Mouse (Mus musculus) MEL (cell line): ENCODE results near the gene Gdf11. TPM values are rescaled to one million over a fixed set of nuclear protein-coding genes. Genes with fewer than 3 reads are reported as not detected.

Experiments used
- DNase-seq: peaks from one replicate; pipeline ENCODE4 v3.0.0; 2011; ENCODE audit warnings: low read depth, low spot score
- H3K27ac ChIP-seq: 2 replicates; pipeline ENCODE4 v1.5.1; 2012; ENCODE audit warnings: low read depth, mild to moderate bottlenecking, control low read depth, low read length, moderate library complexity; ENCODE audit not compliant: control insufficient read depth
- H3K27me3 ChIP-seq, 2 experiments: fragments of 150-350 bp in 1 of 2; sonication (generic) in 1 of 2; 2 replicates each; pipeline ENCODE4 v1.6.1; 2012; ENCODE audit warnings: low read length in 2 of 2, mild to moderate bottlenecking in 2 of 2, improper control_type of control experiment in 1 of 2, moderate library complexity in 1 of 2; ENCODE audit not compliant: insufficient read depth in 2 of 2, control insufficient read depth in 1 of 2
- H3K36me3 ChIP-seq, 2 experiments: 2 replicates each; pipeline ENCODE4 v1.6.1; 2012 to 2014; ENCODE audit warnings: low read length in 2 of 2, improper control_type of control experiment in 1 of 2, inconsistent platforms in 1 of 2, mild to moderate bottlenecking in 1 of 2; ENCODE audit not compliant: insufficient read depth in 2 of 2, control insufficient read depth in 1 of 2
- H3K4me1 ChIP-seq, 2 experiments: fragments of 150-350 bp in 1 of 2; sonication (generic) in 1 of 2; 2 replicates each; pipeline ENCODE4 v1.6.1; 2012; ENCODE audit warnings: low read length in 2 of 2, improper control_type of control experiment in 1 of 2, mild to moderate bottlenecking in 1 of 2; ENCODE audit not compliant: insufficient read depth in 2 of 2, control insufficient read depth in 1 of 2
- H3K4me3 ChIP-seq, 2 experiments: fragments of 150-350 bp in 1 of 2; sonication (generic) in 1 of 2; 2 replicates each; pipeline ENCODE4 v1.5.1; 2012; ENCODE audit warnings: low read depth in 2 of 2, low read length in 2 of 2, mild to moderate bottlenecking in 2 of 2, moderate library complexity in 2 of 2, control low read depth in 1 of 2, improper control_type of control experiment in 1 of 2; ENCODE audit not compliant: control insufficient read depth in 1 of 2, insufficient read depth in 1 of 2
- H3K79me2 ChIP-seq: 2 replicates; pipeline ENCODE4 v1.6.1; 2012; ENCODE audit warnings: mild to moderate bottlenecking, low read length, moderate library complexity; ENCODE audit not compliant: control insufficient read depth, poor library complexity, insufficient read depth
- H3K9ac ChIP-seq: 2 replicates; pipeline ENCODE4 v1.6.1; 2012; ENCODE audit warnings: low read depth, mild to moderate bottlenecking, control low read depth, low read length, moderate library complexity; ENCODE audit not compliant: control insufficient read depth, poor library complexity, severe bottlenecking
- H3K9me3 ChIP-seq: fragments of 150-350 bp; sonication (generic); replicated peaks from 2 replicates; pipeline ENCODE4 v1.6.1; 2012; ENCODE audit warnings: mild to moderate bottlenecking, low read length, improper control_type of control experiment, moderate library complexity; ENCODE audit not compliant: insufficient read depth
- CHD1 ChIP-seq: IDR thresholded peaks from 2 replicates; pipeline ENCODE4 v1.6.1; 2012; ENCODE audit warnings: low read depth, mild to moderate bottlenecking, inconsistent platforms, low read length, improper control_type of control experiment
- CHD2 ChIP-seq: IDR thresholded peaks from 2 replicates; pipeline ENCODE4 v1.6.1; 2011; ENCODE audit warnings: low read length, improper control_type of control experiment
- CTCF ChIP-seq, 3 experiments: IDR thresholded peaks in 2 of 3; conservative IDR thresholded peaks in 1 of 3; 2 replicates each; pipeline ENCODE4 v1.5.1; 2011 to 2012; ENCODE audit warnings: low read length in 3 of 3, low read depth in 2 of 3, mild to moderate bottlenecking in 2 of 3, improper control_type of control experiment in 1 of 3, inconsistent platforms in 1 of 3, mixed read lengths in 1 of 3, moderate library complexity in 1 of 3; ENCODE audit not compliant: control insufficient read depth in 1 of 3, insufficient read depth in 1 of 3, poor library complexity in 1 of 3, severe bottlenecking in 1 of 3
- E2F4 ChIP-seq: IDR thresholded peaks from 2 replicates; pipeline ENCODE4 v1.6.1; 2011; ENCODE audit warnings: low read depth, low read length, improper control_type of control experiment, borderline replicate concordance
- ELF1 ChIP-seq: IDR thresholded peaks from 2 replicates; pipeline ENCODE4 v1.6.1; 2014; ENCODE audit warnings: low read depth, mild to moderate bottlenecking, inconsistent platforms, low read length, improper control_type of control experiment, moderate library complexity
- HCFC1 ChIP-seq: IDR thresholded peaks from 2 replicates; pipeline ENCODE4 v1.6.1; 2012; ENCODE audit warnings: low read depth, mild to moderate bottlenecking, inconsistent platforms, low read length, improper control_type of control experiment, moderate library complexity
- JUND ChIP-seq: IDR thresholded peaks from 2 replicates; pipeline ENCODE4 v1.6.1; 2011; ENCODE audit warnings: low read depth, mild to moderate bottlenecking, improper control_type of control experiment, low read length
- KAT2A ChIP-seq: conservative IDR thresholded peaks from 2 replicates; pipeline ENCODE4 v1.6.1; 2012; ENCODE audit warnings: low read depth, low read length, improper control_type of control experiment, inconsistent platforms
- MAFK ChIP-seq: IDR thresholded peaks from 2 replicates; pipeline ENCODE4 v1.6.1; 2011; ENCODE audit warnings: low read depth, mild to moderate bottlenecking, low read length, improper control_type of control experiment, borderline replicate concordance
- MAX ChIP-seq: IDR thresholded peaks from 2 replicates; pipeline ENCODE4 v1.6.1; 2011; ENCODE audit warnings: low read length, improper control_type of control experiment
- MAZ ChIP-seq: IDR thresholded peaks from 2 replicates; pipeline ENCODE4 v1.6.1; 2012; ENCODE audit warnings: low read depth, mild to moderate bottlenecking, inconsistent platforms, low read length, improper control_type of control experiment
- MEF2A ChIP-seq: IDR thresholded peaks from 2 replicates; pipeline ENCODE4 v1.6.1; 2014; ENCODE audit warnings: low read depth, mild to moderate bottlenecking, inconsistent platforms, low read length, improper control_type of control experiment; ENCODE audit not compliant: poor library complexity, insufficient replicate concordance, severe bottlenecking; ENCODE audit errors: extremely low read depth
- MXI1 ChIP-seq: IDR thresholded peaks from 2 replicates; pipeline ENCODE4 v1.6.1; 2011; ENCODE audit warnings: mild to moderate bottlenecking, low read depth, low read length, improper control_type of control experiment
- MYB ChIP-seq: IDR thresholded peaks from 2 replicates; pipeline ENCODE4 v1.6.1; 2011; ENCODE audit warnings: mild to moderate bottlenecking, low read depth, low read length, improper control_type of control experiment
- MYC ChIP-seq: IDR thresholded peaks from 2 replicates; pipeline ENCODE4 v1.6.1; 2011; ENCODE audit warnings: low read depth, mild to moderate bottlenecking, low read length, improper control_type of control experiment, moderate library complexity
- NELFE ChIP-seq: IDR thresholded peaks from 2 replicates; pipeline ENCODE4 v1.6.1; 2011; ENCODE audit warnings: low read depth, low read length, improper control_type of control experiment
- POLR2A ChIP-seq, 2 experiments: IDR thresholded peaks; 2 replicates each; pipeline ENCODE4 v1.6.1; 2011 to 2012; ENCODE audit warnings: low read length in 2 of 2, mild to moderate bottlenecking in 2 of 2, control low read depth in 1 of 2, improper control_type of control experiment in 1 of 2, low read depth in 1 of 2, moderate library complexity in 1 of 2; ENCODE audit not compliant: control insufficient read depth in 1 of 2, insufficient read depth in 1 of 2, poor library complexity in 1 of 2
- POLR2AphosphoS5 ChIP-seq: IDR thresholded peaks from 2 replicates; pipeline ENCODE4 v1.6.1; 2012; ENCODE audit warnings: low read depth, borderline replicate concordance, mild to moderate bottlenecking, inconsistent platforms, low read length, moderate library complexity, mixed read lengths
- RAD21 ChIP-seq: IDR thresholded peaks from 2 replicates; pipeline ENCODE4 v1.6.1; 2011; ENCODE audit warnings: mild to moderate bottlenecking, low read depth, low read length, improper control_type of control experiment
- SIN3A ChIP-seq: IDR thresholded peaks from 2 replicates; pipeline ENCODE4 v1.6.1; 2012; ENCODE audit warnings: low read length, improper control_type of control experiment, inconsistent platforms
- SMC3 ChIP-seq: IDR thresholded peaks from 2 replicates; pipeline ENCODE4 v1.6.1; 2011; ENCODE audit warnings: low read depth, low read length, improper control_type of control experiment
- TAL1 ChIP-seq: IDR thresholded peaks from 2 replicates; pipeline ENCODE4 v1.6.1; 2012; ENCODE audit warnings: mild to moderate bottlenecking, inconsistent platforms, low read length, moderate library complexity, mixed read lengths
- TBP ChIP-seq: IDR thresholded peaks from 2 replicates; pipeline ENCODE4 v1.8.0; 2011; ENCODE audit warnings: low read depth, low read length, improper control_type of control experiment
- TCF12 ChIP-seq: IDR thresholded peaks from 2 replicates; pipeline ENCODE4 v1.6.1; 2014; ENCODE audit warnings: low read depth, mild to moderate bottlenecking, inconsistent platforms, low read length, improper control_type of control experiment, moderate library complexity
- UBTF ChIP-seq: IDR thresholded peaks from 2 replicates; pipeline ENCODE4 v1.6.1; 2012; ENCODE audit warnings: low read depth, mild to moderate bottlenecking, inconsistent platforms, low read length, improper control_type of control experiment, moderate library complexity, borderline replicate concordance; ENCODE audit not compliant: insufficient read depth
- USF2 ChIP-seq, 2 experiments: IDR thresholded peaks; 2 replicates each; pipeline ENCODE4 v1.6.1; 2011 to 2012; ENCODE audit warnings: improper control_type of control experiment in 2 of 2, low read length in 2 of 2, borderline replicate concordance in 1 of 2, inconsistent platforms in 1 of 2, low read depth in 1 of 2, mild to moderate bottlenecking in 1 of 2; ENCODE audit not compliant: insufficient read depth in 1 of 2
- ZC3H11A ChIP-seq: IDR thresholded peaks from 2 replicates; pipeline ENCODE4 v1.6.1; 2012; ENCODE audit warnings: low read depth, mild to moderate bottlenecking, inconsistent platforms, low read length, improper control_type of control experiment
- ZNF384 ChIP-seq: IDR thresholded peaks from 2 replicates; pipeline ENCODE4 v1.6.1; 2012; ENCODE audit warnings: low read depth, mild to moderate bottlenecking, inconsistent platforms, low read length, improper control_type of control experiment
- polyA plus RNA-seq, 2 experiments: library from polyadenylated mRNA; stranded (reverse) in 1 of 2; unstranded in 1 of 2; fragments of >175 nt in 1 of 2; fragments of >200 nt in 1 of 2; gene quantifications; 2 replicates each; pipeline versions ENCODE4 v1.2.1 to v1.2.4; 2012; ENCODE audit warnings: low replicate concordance in 2 of 2, low read depth in 1 of 2; ENCODE audit not compliant: insufficient read length in 2 of 2, insufficient read depth in 1 of 2, missing spikeins in 1 of 2
- total RNA-seq: library from RNA; depleted of rRNA; stranded (reverse); fragments of 300-350 nt; gene quantifications from 2 replicates; pipeline ENCODE4 v1.2.3, GENCODE M21; 2012

Gdf11 gene
- total and polyA plus RNA-seq, 3 experiments = 2.3 to 2.8 TPM; not detected in 1

DNA sequence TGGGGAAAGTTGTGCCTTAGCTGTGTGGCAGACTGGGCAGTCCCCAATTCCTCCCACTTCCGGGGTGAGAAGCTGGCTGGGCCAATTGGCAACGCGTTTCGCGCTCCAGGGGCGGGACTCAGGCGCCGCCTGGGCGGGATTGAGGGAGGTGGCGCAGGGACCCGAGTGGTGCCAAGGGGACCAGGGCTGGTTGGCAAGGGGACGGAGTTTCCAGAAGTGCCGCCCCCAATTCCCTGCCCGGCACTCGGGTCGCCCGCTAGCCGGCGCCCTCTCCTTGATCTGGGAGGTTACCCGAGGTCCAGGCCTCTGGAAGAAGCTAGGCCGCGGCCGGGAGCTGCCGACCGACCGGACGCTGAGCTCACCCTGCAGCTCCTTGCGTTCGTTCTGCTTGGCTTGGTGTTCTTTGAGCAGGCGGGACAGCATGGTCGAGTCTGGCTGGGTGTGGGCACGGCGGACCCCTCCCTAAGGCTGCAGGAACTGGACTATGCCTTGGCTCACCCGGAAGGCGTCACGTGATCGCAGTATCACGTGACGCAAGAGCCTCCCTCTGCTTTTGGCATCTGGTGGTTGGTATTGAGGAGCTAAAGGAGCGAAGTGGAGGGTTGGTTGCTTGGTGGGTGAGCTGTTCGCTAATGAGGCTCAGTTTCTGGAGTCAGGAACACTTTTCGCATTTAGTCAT, 31.6 kb upstream of the Gdf11 start (continued):
- peak in 2 of 3 experiments; percentile 4 to 35; a peak in 2 of 6 replicates for TF ChIP-seq CTCF (IDR thresholded peaks at IDR 0.05 in 2 of 3, conservative IDR thresholded peaks at IDR 0.05 in 1 of 3; ENCODE audit: control insufficient read depth in 1 of 3, insufficient read depth in 1 of 3, low read depth in 2 of 3, low read length in 3 of 3, poor library complexity in 1 of 3, severe bottlenecking in 1 of 3)
- peak; percentile 56 for TF ChIP-seq NELFE
- peak; percentile 77 for TF ChIP-seq MXI1
- TF ChIP-seq POLR2AphosphoS5 = no peak
- peak; percentile 46 to 66; a peak in 2 of 4 replicates for TF ChIP-seq POLR2A (IDR thresholded peaks at IDR 0.05; ENCODE audit: control insufficient read depth in 1 of 2, insufficient read depth in 1 of 2, low read depth in 1 of 2, low read length in 2 of 2, poor library complexity in 1 of 2)
- TF ChIP-seq USF2 (IDR thresholded peaks at IDR 0.05; ENCODE audit: borderline replicate concordance in 1 of 2, insufficient read depth in 1 of 2, low read depth in 1 of 2, low read length in 2 of 2) = peak; percentile 98 to 100
- TF ChIP-seq CHD1 = no peak
- TF ChIP-seq HCFC1 = peak; percentile 77
- no peak for TF ChIP-seq MEF2A
- peak; percentile 45; the same call in 1 of the 2 replicates for TF ChIP-seq TBP
- no peak for TF ChIP-seq JUND
- TF ChIP-seq ZNF384 = no peak
- no peak for TF ChIP-seq MYC
- TF ChIP-seq TAL1 = no peak
- TF ChIP-seq KAT2A = no peak
- peak; percentile 99 for TF ChIP-seq SIN3A
- peak; percentile 96 for TF ChIP-seq ELF1
- no peak for TF ChIP-seq E2F4
- TF ChIP-seq MAZ = 0 out of 2 replicates have a peak, but pooled peaks have one; percentile 58
- 0 out of 2 replicates have a peak, but pooled peaks have one; percentile 78 for TF ChIP-seq UBTF
- no peak for TF ChIP-seq CHD2
- TF ChIP-seq RAD21 = no peak
- no peak for TF ChIP-seq TCF12
- TF ChIP-seq SMC3 = no peak

GRCm38 (mm10) chr10:128922822-128923012, 31.2 kb upstream of the Gdf11 start, which contains the start of gene Rdh5:
TSS of gene Rdh5 (minus strand) at chr10:128922888.
- Histone ChIP-seq H3K27ac (peak within 1 kb of the TSS; percentile 46), H3K9ac (peak within 1 kb of the TSS; percentile 82), H3K27me3 (no peaks in the 10 kb centered on the region), H3K4me1 (peaks cover 0 to 20% of the 10 kb centered on the region in 2 experiments; a peak in 3 of 4 replicates), H3K36me3 (peaks cover 0 to 2% of the 10 kb centered on the region in 2 experiments; a peak in 1 of 4 replicates), H3K79me2 (peaks cover 3% of the 10 kb centered on the region; the same call in 1 of the 2 replicates), H3K9me3 (no peaks in the 10 kb centered on the region), H3K4me3 (peak within 1 kb of the TSS; percentile 65 to 79)
- no peak for DNase-seq
- no peak for TF ChIP-seq MAX
- no peak for TF ChIP-seq CTCF (IDR thresholded peaks at IDR 0.05 in 2 of 3, conservative IDR thresholded peaks at IDR 0.05 in 1 of 3; ENCODE audit: control insufficient read depth in 1 of 3, insufficient read depth in 1 of 3, low read depth in 2 of 3, low read length in 3 of 3, poor library complexity in 1 of 3, severe bottlenecking in 1 of 3)
- no peak for TF ChIP-seq ZC3H11A
- no peak for TF ChIP-seq MYB
- no peak for TF ChIP-seq MEF2A
- TF ChIP-seq MAFK = no peak
- no peak for TF ChIP-seq JUND
- TF ChIP-seq SIN3A = no peak
- TF ChIP-seq POLR2A (IDR thresholded peaks at IDR 0.05; ENCODE audit: control insufficient read depth in 1 of 2, insufficient read depth in 1 of 2, low read depth in 1 of 2, low read length in 2 of 2, poor library complexity in 1 of 2) = no peak
- no peak for TF ChIP-seq TBP
- no peak for TF ChIP-seq RAD21
